Mouse (Mus musculus): ENCODE measurements around the gene 1700020N01Rik. TPM values are rescaled to one million over a fixed set of nuclear protein-coding genes. Genes with fewer than 3 reads are reported as not detected.

Gene 1700020N01Rik
- polyA plus RNA-seq, 1 experiment from 2014 or later = not detected

Other genes starting within 250 kb of the 1700020N01Rik start
- gene Aldh8a1, start 215.9 kb upstream of the 1700020N01Rik start, polyA plus RNA-seq (2015; fragmentation: Nextera tagmentation; extraction: Ambion mirVana) = 0.06 and 0.18 TPM in 2 replicates